Mouse (Mus musculus) liver, adult 2 months (tissue): ENCODE data around the gene Kat8. TPM values are rescaled to one million over a fixed set of nuclear protein-coding genes. Genes with fewer than 3 reads are reported as not detected.
A peak's percentile ranks its signal among the peaks of the same experiment; 100 is the strongest.

Experiments used
- DNase-seq: peaks from one replicate; pipeline ENCODE4 v3.0.0-alpha.2; 2011; ENCODE audit warnings: low read depth, low spot score; ENCODE audit errors: extremely low read depth
- H3K27ac ChIP-seq: fragments of 200-500 bp; replicated peaks from 2 replicates; pipeline ENCODE4 v1.5.1; 2012; ENCODE audit warnings: low read depth, mild to moderate bottlenecking, control low read depth, inconsistent platforms, low read length; ENCODE audit not compliant: insufficient read depth
- H3K27me3 ChIP-seq: fragments of 200-500 bp; 2 replicates; pipeline ENCODE4 v1.6.1; 2012; ENCODE audit warnings: mild to moderate bottlenecking, moderate library complexity, low read length, inconsistent platforms; ENCODE audit not compliant: control insufficient read depth, insufficient read depth
- H3K36me3 ChIP-seq: fragments of 200-500 bp; 2 replicates; pipeline ENCODE4 v1.6.1; 2012; ENCODE audit warnings: low read length, inconsistent platforms; ENCODE audit not compliant: control insufficient read depth, insufficient read depth
- H3K4me1 ChIP-seq: fragments of 200-500 bp; 2 replicates; pipeline ENCODE4 v1.6.1; 2011; ENCODE audit warnings: low read length; ENCODE audit not compliant: control insufficient read depth, insufficient read depth
- H3K4me3 ChIP-seq: fragments of 200-500 bp; 2 replicates; pipeline ENCODE4 v1.5.1; 2011; ENCODE audit warnings: low read depth, mild to moderate bottlenecking, control low read depth, low read length, moderate library complexity; ENCODE audit not compliant: insufficient read depth
- H3K79me2 ChIP-seq: fragments of 200-500 bp; 2 replicates; pipeline ENCODE4 v1.6.1; 2012; ENCODE audit warnings: inconsistent platforms, mild to moderate bottlenecking, low read length, moderate library complexity; ENCODE audit not compliant: control insufficient read depth, insufficient read depth
- H3K9ac ChIP-seq: fragments of 200-500 bp; 2 replicates; pipeline ENCODE4 v1.6.1; 2012; ENCODE audit warnings: low read depth, mild to moderate bottlenecking, control low read depth, inconsistent platforms, low read length
- CTCF ChIP-seq: fragments of 200-500 bp; IDR thresholded peaks from 2 replicates; pipeline ENCODE4 v1.5.1; 2011; ENCODE audit warnings: low read depth, low read length, control low read depth
- POLR2A ChIP-seq: fragments of 200-500 bp; IDR thresholded peaks from 2 replicates; pipeline ENCODE4 v1.6.1; 2011; ENCODE audit warnings: low read length, control low read depth; ENCODE audit not compliant: insufficient read depth; ENCODE audit errors: extremely low read depth
- WGBS: fragments of 180-500 bp; shearing (Covaris S2); methylation state at CpG from one replicate; pipeline ENCODE4 v1.1.7; 2018; 5-methylcytosine and 5-hydroxymethylcytosine counted together
- polyA plus RNA-seq: library from polyadenylated mRNA; depleted of rRNA; stranded (reverse); fragments of >200 nt; gene quantifications from 2 replicates; pipeline ENCODE4 v1.2.3, GENCODE M21; 2012
- total RNA-seq: library from RNA; depleted of rRNA; stranded (reverse); fragments of >200 nt; gene quantifications from 2 replicates; pipeline ENCODE4 v1.2.3, GENCODE M21; 2014

Kat8 gene
- total and polyA plus RNA-seq, 2 experiments, result 11.5 to 15.8 TPM

GRCm38 (mm10) chr7:127922451-127923275, 10.3 kb downstream of the Kat8 start:
- no peak overlapping the region for H3K9ac ChIP-seq
- H3K27me3 ChIP-seq, result no peaks in the 10 kb centered on the region
- no peak overlapping the region for H3K4me3 ChIP-seq
- H3K36me3 ChIP-seq, result peaks cover 3% of the 10 kb centered on the region; the same call in 1 of the 2 replicates
- WGBS, result 46% methylated on average over 6 of the region's 6 CpGs
- DNase-seq, result peak; percentile 61
- TF ChIP-seq POLR2A (no peak), CTCF (no peak)
- peaks cover 9% of the 10 kb centered on the region; the same call in 1 of the 2 replicates for H3K4me1 ChIP-seq
- no peaks in the 10 kb centered on the region for H3K79me2 ChIP-seq
- H3K27ac ChIP-seq, result peak overlapping the region; percentile 66

GRCm38 (mm10) chr7:127923714-127924113, 11.4 kb downstream of the Kat8 start:
- no peaks in the 10 kb centered on the region for H3K79me2 ChIP-seq
- H3K4me3 ChIP-seq, result no peak overlapping the region
- no peak overlapping the region for H3K9ac ChIP-seq
- H3K36me3 ChIP-seq, result peaks cover 3% of the 10 kb centered on the region; the same call in 1 of the 2 replicates
- 76% methylated on average over 5 of the region's 5 CpGs for WGBS
- no peak overlapping the region for H3K27ac ChIP-seq
- H3K27me3 ChIP-seq, result no peaks in the 10 kb centered on the region
- DNase-seq, result no peak
- no peak for TF ChIP-seq POLR2A
- no peak for TF ChIP-seq CTCF
- H3K4me1 ChIP-seq, result peaks cover 9% of the 10 kb centered on the region

GRCm38 (mm10) chr7:127925252-127925651, 12.9 kb downstream of the Kat8 start:
- no peak overlapping the region for H3K4me3 ChIP-seq
- peaks cover 3% of the 10 kb centered on the region; the same call in 1 of the 2 replicates for H3K36me3 ChIP-seq
- H3K27ac ChIP-seq, result no peak overlapping the region
- TF ChIP-seq CTCF (no peak), POLR2A (no peak)
- DNase-seq, result no peak
- no peaks in the 10 kb centered on the region for H3K79me2 ChIP-seq
- 65% methylated on average over 5 of the region's 5 CpGs for WGBS
- H3K27me3 ChIP-seq, result no peaks in the 10 kb centered on the region
- H3K9ac ChIP-seq, result no peak overlapping the region
- H3K4me1 ChIP-seq, result peaks cover 17% of the 10 kb centered on the region

GRCm38 (mm10) chr7:127926066-127926465, 13.8 kb downstream of the Kat8 start:
- 78% methylated on average over 8 of the region's 8 CpGs for WGBS
- no peaks in the 10 kb centered on the region for H3K79me2 ChIP-seq
- H3K4me3 ChIP-seq, result no peak overlapping the region
- no peaks in the 10 kb centered on the region for H3K27me3 ChIP-seq
- peaks cover 3% of the 10 kb centered on the region; the same call in 1 of the 2 replicates for H3K36me3 ChIP-seq
- no peak for TF ChIP-seq CTCF
- no peak for TF ChIP-seq POLR2A
- no peak for DNase-seq
- peaks cover 21% of the 10 kb centered on the region for H3K4me1 ChIP-seq
- no peak overlapping the region for H3K27ac ChIP-seq
- H3K9ac ChIP-seq, result no peak overlapping the region

- peaks cover 3% of the 10 kb centered on the region; the same call in 1 of the 2 replicates for H3K36me3 ChIP-seq
- H3K27ac ChIP-seq, result no peak overlapping the region
- H3K27me3 ChIP-seq, result no peaks in the 10 kb centered on the region
- H3K9ac ChIP-seq, result no peak overlapping the region
- TF ChIP-seq POLR2A (no peak), CTCF (no peak)
- no peaks in the 10 kb centered on the region for H3K79me2 ChIP-seq
- no peak for DNase-seq
- WGBS, result 79% methylated on average over 11 of the region's 11 CpGs
- peaks cover 24% of the 10 kb centered on the region for H3K4me1 ChIP-seq
- no peak overlapping the region for H3K4me3 ChIP-seq
Observed at GRCm38 (mm10) chr7:127926846-127927245, 14.5 kb downstream of the Kat8 start.

- DNase-seq, result no peak
- H3K36me3 ChIP-seq, result peaks cover 3% of the 10 kb centered on the region; the same call in 1 of the 2 replicates
- H3K27ac ChIP-seq, result no peak overlapping the region
- H3K9ac ChIP-seq, result no peak overlapping the region
- no peaks in the 10 kb centered on the region for H3K27me3 ChIP-seq
- no peak overlapping the region for H3K4me3 ChIP-seq
- WGBS, result 96% methylated on average over 11 of the region's 11 CpGs
- H3K79me2 ChIP-seq, result no peaks in the 10 kb centered on the region
- H3K4me1 ChIP-seq, result peaks cover 21% of the 10 kb centered on the region
- TF ChIP-seq POLR2A (no peak), CTCF (no peak)
Observed at GRCm38 (mm10) chr7:127927726-127928125, 15.4 kb downstream of the Kat8 start.
